Mouse (Mus musculus): ENCODE results near the gene Dtx1. TPM values are rescaled to one million over a fixed set of nuclear protein-coding genes. Genes with fewer than 3 reads are reported as not detected.

Gene Dtx1
- polyA plus RNA-seq, 1 experiment from 2014 or later, result 0.24 TPM

- WGBS (ENCODE audit: missing documents), result 75% methylated on average over 10 of the region's 10 CpGs
- Histone ChIP-seq H3K27ac (no peak overlapping the region), H3K79me2 (ENCODE audit: inconsistent target) (no peaks in the 10 kb centered on the region), H3K36me3 (ENCODE audit: inconsistent target) (no peaks in the 10 kb centered on the region), H3K4me3 (ENCODE audit: inconsistent target) (no peak overlapping the region)
Measured at GRCm38 (mm10) chr5:120717136-120717535, 5.4 kb upstream of the Dtx1 start.

DNA sequence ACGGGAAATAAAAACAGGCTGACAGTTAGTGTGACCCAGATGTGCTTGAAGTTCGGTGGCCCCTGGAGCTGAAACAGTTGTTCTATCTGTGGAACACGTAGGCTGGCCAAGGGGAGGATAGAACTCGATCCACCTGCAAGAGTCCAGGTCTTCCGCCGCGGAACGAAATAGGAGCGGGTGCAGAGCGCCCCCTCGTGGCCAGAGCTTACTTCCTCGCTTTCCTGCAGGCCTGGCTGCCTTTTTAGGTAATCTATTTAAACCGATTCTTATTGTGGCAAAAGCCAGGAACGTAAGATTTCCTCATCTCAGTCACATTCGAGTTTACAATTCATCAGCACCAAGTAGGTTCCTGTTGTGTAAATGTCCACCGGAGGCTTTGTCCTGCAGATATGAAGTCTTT lies 2.6 kb upstream of the Dtx1 start:
- 5% methylated on average over 16 of the region's 16 CpGs for WGBS (ENCODE audit: missing documents)
- Histone ChIP-seq H3K27ac (no peak overlapping the region), H3K36me3 (ENCODE audit: inconsistent target) (no peaks in the 10 kb centered on the region), H3K4me3 (ENCODE audit: inconsistent target) (no peak overlapping the region), H3K79me2 (ENCODE audit: inconsistent target) (no peaks in the 10 kb centered on the region)

DNA sequence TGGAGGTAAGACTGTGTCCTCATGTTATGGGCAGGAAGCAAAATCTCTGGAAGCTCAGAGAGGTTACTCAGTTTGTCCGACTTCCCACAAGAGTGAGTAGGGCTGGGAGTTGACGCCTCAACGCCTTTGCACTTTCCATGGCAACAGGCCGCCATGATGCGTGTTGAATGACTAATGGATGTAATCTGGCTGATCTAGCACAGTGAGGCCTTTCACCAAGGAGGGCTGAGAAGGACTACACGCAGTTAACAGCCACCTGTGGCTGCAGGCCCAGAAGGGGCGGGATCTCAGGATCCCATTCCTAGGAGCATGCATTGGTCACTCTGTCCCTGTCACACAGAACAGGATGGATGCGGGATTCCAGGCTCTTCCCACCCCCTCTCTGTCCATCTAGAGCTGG lies 994 bp upstream of the Dtx1 start:
- H3K27ac ChIP-seq, result no peak overlapping the region
- H3K4me3 ChIP-seq (ENCODE audit: inconsistent target), result no peak overlapping the region
- WGBS (ENCODE audit: missing documents), result 91% methylated on average over 8 of the region's 8 CpGs
- no peaks in the 10 kb centered on the region for H3K36me3 ChIP-seq (ENCODE audit: inconsistent target)
- H3K79me2 ChIP-seq (ENCODE audit: inconsistent target), result no peaks in the 10 kb centered on the region

DNA sequence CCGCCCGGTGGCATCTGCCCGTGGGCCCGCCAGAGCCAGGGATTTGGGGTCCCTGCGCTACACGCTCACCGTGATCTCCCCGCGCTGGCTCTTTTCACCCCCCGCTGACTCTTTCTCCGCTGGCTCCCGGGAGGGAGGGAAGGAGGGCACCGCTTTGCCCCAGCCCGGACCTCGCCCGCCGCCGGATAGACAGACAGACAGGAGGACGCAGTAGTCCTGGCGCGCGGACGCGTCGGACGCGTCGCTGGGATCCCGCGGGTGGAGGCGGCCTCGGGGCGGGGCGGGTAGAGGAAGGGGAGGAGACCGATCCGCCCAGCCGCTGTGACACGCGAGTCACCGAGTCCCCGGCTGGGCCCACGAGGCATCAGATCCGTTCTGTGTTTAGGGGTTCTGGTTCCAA lies 311 bp downstream of the Dtx1 start:
- no peaks in the 10 kb centered on the region for H3K36me3 ChIP-seq (ENCODE audit: inconsistent target)
- H3K79me2 ChIP-seq (ENCODE audit: inconsistent target), result no peaks in the 10 kb centered on the region
- WGBS (ENCODE audit: missing documents), result under 1% methylated on average over 43 of the region's 43 CpGs
- no peak overlapping the region for H3K27ac ChIP-seq
- H3K4me3 ChIP-seq (ENCODE audit: inconsistent target), result no peak overlapping the region

DNA sequence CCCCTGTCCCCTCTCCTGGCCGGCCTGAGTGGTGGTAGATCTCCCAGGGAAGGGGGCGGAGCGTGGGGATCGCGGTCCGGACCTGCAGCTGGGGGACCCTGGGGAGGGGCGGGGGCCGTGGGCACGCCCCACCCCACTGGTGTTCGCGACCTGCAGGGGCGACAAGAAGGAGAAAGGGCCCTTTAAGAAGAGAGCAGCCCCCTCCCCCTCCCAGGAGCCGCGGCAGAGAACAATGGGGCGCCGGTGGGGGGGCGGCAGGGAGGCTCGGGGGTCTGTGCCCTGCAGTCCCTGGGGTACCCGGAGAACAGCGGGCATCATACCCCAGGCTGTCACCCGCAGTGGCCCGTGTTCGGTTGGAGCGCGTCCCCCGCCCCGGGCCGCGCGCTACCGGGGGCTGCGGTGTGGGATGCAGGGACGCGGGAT lies 890 bp downstream of the Dtx1 start:
- WGBS (ENCODE audit: missing documents), result 4% methylated on average over 28 of the region's 34 CpGs
- H3K4me3 ChIP-seq (ENCODE audit: inconsistent target), result no peak overlapping the region
- no peaks in the 10 kb centered on the region for H3K79me2 ChIP-seq (ENCODE audit: inconsistent target)

DNA sequence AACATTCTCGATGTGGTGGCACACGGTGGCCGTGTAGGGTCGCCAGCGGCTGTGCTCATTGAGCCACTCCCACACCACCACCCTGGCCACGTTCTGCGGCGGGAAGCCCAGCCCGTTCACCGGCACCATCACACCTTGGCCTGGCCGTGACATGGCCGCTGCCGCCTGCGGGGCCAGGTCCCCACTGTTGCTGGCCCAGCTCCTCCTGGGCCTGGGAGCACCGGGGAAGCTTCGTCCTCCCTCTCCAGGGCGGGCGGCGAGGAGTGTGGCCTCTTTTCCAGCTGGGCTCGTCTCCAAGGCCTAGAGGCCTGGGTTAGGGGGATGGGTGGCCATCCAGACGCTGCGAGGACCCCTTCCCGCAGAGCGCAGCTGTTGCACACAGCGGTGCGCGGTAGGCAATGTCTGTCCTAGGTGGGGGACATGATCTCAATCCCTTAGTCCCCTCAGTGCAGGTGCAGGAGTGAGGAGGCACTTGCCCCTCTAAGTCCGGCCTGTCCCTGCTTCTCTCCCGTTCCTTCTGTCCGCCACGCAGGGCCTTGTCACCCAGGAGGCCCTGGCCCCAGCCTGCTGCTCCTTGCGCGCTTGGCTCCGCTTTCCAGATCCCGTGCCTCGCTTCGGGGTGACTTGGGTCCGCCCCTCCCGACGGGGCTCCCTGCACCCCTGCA lies 1.4 kb downstream of the Dtx1 start:
- 13% methylated on average over 40 of the region's 40 CpGs for WGBS (ENCODE audit: missing documents)
- no peak overlapping the region for H3K27ac ChIP-seq
- H3K79me2 ChIP-seq (ENCODE audit: inconsistent target), result no peaks in the 10 kb centered on the region
- no peaks in the 10 kb centered on the region for H3K36me3 ChIP-seq (ENCODE audit: inconsistent target)
- H3K4me3 ChIP-seq (ENCODE audit: inconsistent target), result no peak overlapping the region

More for the DNA sequence above, 890 bp downstream of the Dtx1 start:
- Histone ChIP-seq H3K27ac (no peak overlapping the region), H3K36me3 (ENCODE audit: inconsistent target) (no peaks in the 10 kb centered on the region)

DNA sequence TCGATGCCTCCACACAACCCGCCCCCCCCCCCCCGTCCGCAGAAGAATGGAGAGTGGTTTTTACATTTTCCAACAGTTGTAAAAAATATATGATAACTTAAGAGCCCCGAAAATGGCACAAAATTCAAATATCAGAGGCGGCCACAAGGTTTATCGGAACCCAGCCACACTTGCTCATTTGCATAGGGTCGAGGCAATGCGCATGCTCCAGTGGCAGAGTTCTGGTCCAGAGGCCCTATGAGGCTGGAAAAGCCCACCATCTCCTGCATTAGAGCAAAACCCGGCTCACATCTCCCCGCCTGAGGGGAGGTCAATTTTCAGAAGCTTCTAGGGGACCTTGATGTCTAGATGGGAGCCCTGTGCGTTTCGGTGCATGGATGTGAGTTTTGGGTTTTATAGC lies 4.8 kb downstream of the Dtx1 start:
- Histone ChIP-seq H3K36me3 (ENCODE audit: inconsistent target) (no peaks in the 10 kb centered on the region), H3K79me2 (ENCODE audit: inconsistent target) (no peaks in the 10 kb centered on the region), H3K4me3 (ENCODE audit: inconsistent target) (no peak overlapping the region), H3K27ac (no peak overlapping the region)
- 65% methylated on average over 13 of the region's 13 CpGs for WGBS (ENCODE audit: missing documents)

DNA sequence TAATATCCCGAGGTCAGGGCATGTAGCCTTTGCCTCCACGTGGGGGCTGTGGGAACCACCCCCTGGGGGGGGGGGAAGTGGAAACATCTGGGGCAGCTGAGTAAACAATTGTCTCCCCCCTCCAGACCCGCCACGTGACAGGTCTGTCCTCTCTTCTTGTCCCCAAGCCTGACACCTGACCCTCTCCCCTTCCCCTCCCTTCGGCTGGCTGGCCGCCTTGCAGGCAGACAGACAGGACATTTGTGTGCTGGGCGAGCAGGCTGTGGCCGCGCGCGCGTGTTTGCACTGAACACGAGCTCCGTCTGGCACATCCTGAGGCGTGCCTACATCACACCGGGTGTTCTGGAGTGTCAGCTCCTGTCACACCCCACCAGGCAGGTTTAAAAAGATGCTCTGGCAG lies 5.2 kb downstream of the Dtx1 start:
- WGBS (ENCODE audit: missing documents), result 7% methylated on average over 14 of the region's 16 CpGs

GRCm38 (mm10) chr5:120704421-120704820 lies 7.3 kb downstream of the Dtx1 start:
- 55% methylated on average over 6 of the region's 6 CpGs for WGBS (ENCODE audit: missing documents)
- H3K27ac ChIP-seq, result no peak overlapping the region
- H3K79me2 ChIP-seq (ENCODE audit: inconsistent target), result no peaks in the 10 kb centered on the region
- H3K36me3 ChIP-seq (ENCODE audit: inconsistent target), result no peaks in the 10 kb centered on the region
- H3K4me3 ChIP-seq (ENCODE audit: inconsistent target), result no peak overlapping the region

More for the DNA sequence above, 5.2 kb downstream of the Dtx1 start:
- no peaks in the 10 kb centered on the region for H3K36me3 ChIP-seq (ENCODE audit: inconsistent target)
- H3K27ac ChIP-seq, result no peak overlapping the region
- no peaks in the 10 kb centered on the region for H3K79me2 ChIP-seq (ENCODE audit: inconsistent target)
- H3K4me3 ChIP-seq (ENCODE audit: inconsistent target), result no peak overlapping the region

- WGBS (ENCODE audit: missing documents), result 95% methylated on average over 3 of the region's 3 CpGs
- H3K27ac ChIP-seq, result no peak overlapping the region
- H3K36me3 ChIP-seq (ENCODE audit: inconsistent target), result no peaks in the 10 kb centered on the region
- H3K4me3 ChIP-seq (ENCODE audit: inconsistent target), result no peak overlapping the region
- no peaks in the 10 kb centered on the region for H3K79me2 ChIP-seq (ENCODE audit: inconsistent target)
Measured at GRCm38 (mm10) chr5:120703660-120704059, 8.1 kb downstream of the Dtx1 start.

DNA sequence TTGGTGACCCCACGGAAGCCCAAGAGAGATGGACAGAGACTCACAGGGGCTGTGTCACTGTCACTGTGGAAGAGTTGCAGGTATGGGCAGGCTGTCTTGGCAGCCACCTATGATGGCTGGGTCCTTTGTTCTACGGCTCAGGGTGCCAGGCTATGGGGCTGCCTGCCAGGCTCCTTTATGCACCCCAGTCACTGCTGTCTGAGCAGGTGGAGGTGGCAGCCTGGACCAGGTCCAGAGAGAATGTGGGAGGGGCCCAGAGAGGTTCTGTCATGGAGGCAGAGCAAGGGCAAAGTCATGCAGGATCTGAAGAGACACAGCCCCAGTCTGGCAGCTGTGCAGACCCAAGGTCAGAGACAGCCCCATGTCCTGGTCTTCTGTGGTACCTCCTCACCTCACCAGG lies 8.8 kb downstream of the Dtx1 start:
- Histone ChIP-seq H3K27ac (no peak overlapping the region), H3K4me3 (ENCODE audit: inconsistent target) (no peak overlapping the region), H3K36me3 (ENCODE audit: inconsistent target) (no peaks in the 10 kb centered on the region), H3K79me2 (ENCODE audit: inconsistent target) (no peaks in the 10 kb centered on the region)
- WGBS (ENCODE audit: missing documents), result 88% methylated on average over 2 of the region's 2 CpGs

DNA sequence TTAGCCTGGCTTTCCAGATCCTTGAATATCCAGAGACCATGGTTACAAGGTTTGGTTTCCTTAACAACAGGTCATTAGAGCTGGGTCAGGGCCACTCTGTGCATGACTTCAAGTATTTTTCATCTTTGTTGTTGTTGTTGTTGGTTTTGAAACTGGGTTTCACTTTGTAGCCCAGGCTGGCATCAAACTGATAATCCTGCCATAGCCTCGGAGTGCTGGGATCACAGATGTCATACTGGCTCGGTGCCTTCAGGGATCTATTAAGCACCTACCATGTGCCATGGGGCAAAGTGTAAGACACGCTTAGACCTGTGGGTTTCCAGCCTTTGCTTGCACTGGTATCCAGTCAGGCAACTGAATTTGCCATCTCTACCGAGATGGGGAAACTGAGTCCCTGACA lies 9.3 kb downstream of the Dtx1 start:
- H3K4me3 ChIP-seq (ENCODE audit: inconsistent target), result no peak overlapping the region
- no peaks in the 10 kb centered on the region for H3K36me3 ChIP-seq (ENCODE audit: inconsistent target)
- 88% methylated on average over 4 of the region's 4 CpGs for WGBS (ENCODE audit: missing documents)
- no peaks in the 10 kb centered on the region for H3K79me2 ChIP-seq (ENCODE audit: inconsistent target)
- no peak overlapping the region for H3K27ac ChIP-seq

DNA sequence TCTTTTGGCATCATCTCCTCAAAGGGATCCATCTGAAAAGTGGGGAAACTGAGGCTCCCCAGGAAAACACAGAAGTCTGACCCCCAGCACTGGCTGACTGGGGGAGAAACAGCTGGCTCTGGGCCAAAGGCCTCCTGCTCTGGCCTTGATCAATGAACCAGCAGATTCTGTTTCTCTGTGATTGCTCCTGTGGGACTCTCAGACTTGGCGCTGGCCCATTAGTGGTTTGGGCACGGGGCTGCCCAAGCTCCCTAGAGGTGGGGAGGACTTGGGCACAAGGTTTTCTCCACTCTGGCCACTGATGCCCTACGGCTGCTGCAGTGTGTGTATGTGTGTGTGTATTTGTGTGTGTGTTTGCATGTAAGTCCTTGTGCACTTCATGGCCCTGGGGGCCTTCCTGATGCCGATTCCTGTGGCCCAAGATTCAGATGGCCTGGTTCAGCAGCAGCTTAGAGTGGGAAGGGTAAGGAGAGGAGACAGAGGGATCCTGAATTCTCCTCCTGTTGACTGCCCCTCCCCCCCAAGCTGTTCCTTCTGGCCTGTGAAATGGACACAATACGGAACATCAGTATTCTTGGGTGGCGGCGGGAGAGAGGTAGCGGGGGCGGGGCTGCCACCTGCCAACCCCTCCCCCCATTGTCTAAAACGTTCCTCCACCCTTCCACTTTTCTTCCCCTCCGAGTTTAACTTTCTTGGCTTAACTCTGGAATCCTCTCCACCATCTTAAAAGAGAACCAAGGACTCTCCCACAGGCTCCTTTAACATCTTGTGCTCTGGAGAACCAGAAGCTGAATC lies 10.5 kb downstream of the Dtx1 start:
- 60% methylated on average over 11 of the region's 11 CpGs for WGBS (ENCODE audit: missing documents)
- Histone ChIP-seq H3K79me2 (ENCODE audit: inconsistent target) (no peaks in the 10 kb centered on the region), H3K27ac (no peak overlapping the region), H3K36me3 (ENCODE audit: inconsistent target) (no peaks in the 10 kb centered on the region), H3K4me3 (ENCODE audit: inconsistent target) (no peak overlapping the region)

- 75% methylated on average over 16 of the region's 16 CpGs for WGBS (ENCODE audit: missing documents)
- Histone ChIP-seq H3K36me3 (ENCODE audit: inconsistent target) (no peaks in the 10 kb centered on the region), H3K79me2 (ENCODE audit: inconsistent target) (no peaks in the 10 kb centered on the region), H3K27ac (no peak overlapping the region), H3K4me3 (ENCODE audit: inconsistent target) (no peak overlapping the region)
Measured at GRCm38 (mm10) chr5:120698801-120699391, 12.8 kb downstream of the Dtx1 start.

GRCm38 (mm10) chr5:120698181-120698580 lies 13.5 kb downstream of the Dtx1 start:
- no peak overlapping the region for H3K4me3 ChIP-seq (ENCODE audit: inconsistent target)
- no peaks in the 10 kb centered on the region for H3K36me3 ChIP-seq (ENCODE audit: inconsistent target)
- WGBS (ENCODE audit: missing documents), result 68% methylated on average over 3 of the region's 3 CpGs
- H3K27ac ChIP-seq, result no peak overlapping the region
- no peaks in the 10 kb centered on the region for H3K79me2 ChIP-seq (ENCODE audit: inconsistent target)

Measured in macrophage (primary cell).